Mouse (Mus musculus): ENCODE data around the gene Ptpn13.

DNA sequence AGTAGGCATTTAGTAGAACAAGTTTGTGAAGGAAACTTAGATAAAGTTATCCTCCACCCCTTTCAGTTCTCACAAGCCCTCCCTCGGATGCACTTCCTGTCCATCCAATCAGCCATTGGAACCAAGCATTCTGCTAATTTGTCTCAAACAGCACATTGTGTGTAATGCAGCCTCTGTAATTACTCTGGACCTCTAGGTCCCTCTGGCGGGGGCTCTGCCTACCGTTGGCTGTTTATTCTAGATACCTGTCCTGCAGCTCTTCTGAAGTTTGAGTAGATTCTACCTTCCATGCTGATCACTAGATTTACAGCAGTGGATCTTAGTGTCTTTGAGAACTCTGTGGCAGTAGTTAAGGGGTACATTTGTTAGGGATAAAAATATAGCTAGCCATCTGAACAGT is 109.5 kb downstream of the Ptpn13 start:
- TF ChIP-seq POLR2A (IDR thresholded peaks at IDR 0.05; ENCODE audit: low read depth, low read length) (no peak), MAX (IDR thresholded peaks at IDR 0.05; ENCODE audit: low read length) (no peak), ZKSCAN1 (IDR thresholded peaks at IDR 0.05; ENCODE audit: borderline replicate concordance, low read depth, low read length) (no peak), CTCF (conservative IDR thresholded peaks at IDR 0.05 in 1 of 2, IDR thresholded peaks at IDR 0.05 in 1 of 2; ENCODE audit: low read depth in 2 of 2, low read length in 2 of 2) (peak in 1 of 2 experiments; percentile 63; a peak in 2 of 4 replicates), E2F4 (IDR thresholded peaks at IDR 0.05; ENCODE audit: insufficient replicate concordance, low read depth, low read length) (no peak), POLR2AphosphoS2 (IDR thresholded peaks at IDR 0.05; ENCODE audit: low read depth, low read length) (no peak), USF1 (IDR thresholded peaks at IDR 0.05; ENCODE audit: low read depth, low read length) (no peak), ZC3H11A (IDR thresholded peaks at IDR 0.05; ENCODE audit: low read depth, low read length) (peak; percentile 13; the same call in 1 of the 2 replicates), SIN3A (IDR thresholded peaks at IDR 0.05; ENCODE audit: low read length) (no peak), MYC (IDR thresholded peaks at IDR 0.05; ENCODE audit: low read depth, low read length) (no peak), GABPA (IDR thresholded peaks at IDR 0.05; ENCODE audit: insufficient replicate concordance, low read depth, low read length) (no peak), EP300 (IDR thresholded peaks at IDR 0.05; ENCODE audit: low read length) (no peak), CHD2 (IDR thresholded peaks at IDR 0.05; ENCODE audit: low read length) (no peak)

All from CH12.LX (cell line).